Mouse (Mus musculus): ENCODE measurements around the gene Hus1. TPM values are rescaled to one million over a fixed set of nuclear protein-coding genes. Genes with fewer than 3 reads are reported as not detected.
A peak's percentile ranks its signal among the peaks of the same experiment; 100 is the strongest.

The Hus1 gene
- polyA plus RNA-seq, 1 experiment from 2014 or later = 6.4 TPM

GRCm38 (mm10) chr11:8949765-8950430 lies 61.1 kb downstream of the Hus1 start:
- Histone ChIP-seq H3K9me3 (ENCODE audit: low read length) (no peaks in the 10 kb centered on the region), H3K27ac (ENCODE audit: low read length) (no peak overlapping the region), H3K4me1 (ENCODE audit: insufficient read depth, low read depth, low read length) (no peaks in the 10 kb centered on the region), H3K4me2 (replicated peaks; ENCODE audit: low read depth, low read length) (no peak overlapping the region), H3K9ac (replicated peaks; ENCODE audit: low read depth) (no peak overlapping the region), H3K36me3 (ENCODE audit: insufficient read depth, low read length) (no peaks in the 10 kb centered on the region), H3K4me3 (ENCODE audit: low read depth, low read length) (no peak overlapping the region), H3K27me3 (replicated peaks; ENCODE audit: insufficient read depth, low read length) (no peaks in the 10 kb centered on the region)
- TF ChIP-seq EP300 (IDR thresholded peaks at IDR 0.05) = no peak
- no peak for TF ChIP-seq CTCF (IDR thresholded peaks at IDR 0.05)
- 43% methylated on average over 6 of the region's 6 CpGs for WGBS
- ATAC-seq (peak; percentile 47), DNase-seq (ENCODE audit: low spot score) (peak; percentile 81)

- DNase-seq (ENCODE audit: low spot score) (peak; percentile 30), ATAC-seq (peak; percentile 32; the same call in 1 of the 2 replicates)
- H3K4me1 ChIP-seq (ENCODE audit: insufficient read depth, low read depth, low read length) = no peaks in the 10 kb centered on the region
- H3K4me2 ChIP-seq (replicated peaks; ENCODE audit: low read depth, low read length) = no peak overlapping the region
- H3K9me3 ChIP-seq (ENCODE audit: low read length) = no peaks in the 10 kb centered on the region
- no peak overlapping the region for H3K27ac ChIP-seq (ENCODE audit: low read length)
- no peaks in the 10 kb centered on the region for H3K27me3 ChIP-seq (replicated peaks; ENCODE audit: insufficient read depth, low read length)
- no peak overlapping the region for H3K4me3 ChIP-seq (ENCODE audit: low read depth, low read length)
- no peak overlapping the region for H3K9ac ChIP-seq (replicated peaks; ENCODE audit: low read depth)
- 32% methylated on average over 3 of the region's 3 CpGs for WGBS
- H3K36me3 ChIP-seq (ENCODE audit: insufficient read depth, low read length) = no peaks in the 10 kb centered on the region
- TF ChIP-seq CTCF (IDR thresholded peaks at IDR 0.05) = no peak; the same call in 1 of the 2 replicates
Observed at GRCm38 (mm10) chr11:8948871-8949270, 62.1 kb downstream of the Hus1 start.

- Histone ChIP-seq H3K4me1 (ENCODE audit: insufficient read depth, low read depth, low read length) (no peaks in the 10 kb centered on the region), H3K9me3 (ENCODE audit: low read length) (no peaks in the 10 kb centered on the region), H3K27ac (ENCODE audit: low read length) (no peak overlapping the region), H3K36me3 (ENCODE audit: insufficient read depth, low read length) (no peaks in the 10 kb centered on the region), H3K27me3 (replicated peaks; ENCODE audit: insufficient read depth, low read length) (no peaks in the 10 kb centered on the region), H3K4me2 (replicated peaks; ENCODE audit: low read depth, low read length) (no peak overlapping the region), H3K9ac (replicated peaks; ENCODE audit: low read depth) (no peak overlapping the region), H3K4me3 (ENCODE audit: low read depth, low read length) (no peak overlapping the region)
- ATAC-seq = no peak
- no peak for TF ChIP-seq EP300 (IDR thresholded peaks at IDR 0.05)
- TF ChIP-seq CTCF (IDR thresholded peaks at IDR 0.05) = no peak
- WGBS = 72% methylated on average over 4 of the region's 4 CpGs
- DNase-seq (ENCODE audit: low spot score) = no peak
Observed at GRCm38 (mm10) chr11:8944114-8944513, 66.9 kb downstream of the Hus1 start.

Other genes with a start within 250 kb of the Hus1 start
- gene Pkd1l1, start 37.9 kb downstream of the Hus1 start, polyA plus RNA-seq (2015; fragmentation: Nextera tagmentation; extraction: Ambion mirVana) = 0.02 and 0.07 TPM in 2 replicates
- gene Gm11992, start 37.4 kb upstream of the Hus1 start, polyA plus RNA-seq (2015; fragmentation: Nextera tagmentation; extraction: Ambion mirVana) = 2.9 and 4.0 TPM in 2 replicates
- gene Sun3, start 37.8 kb upstream of the Hus1 start, polyA plus RNA-seq (2015; fragmentation: Nextera tagmentation; extraction: Ambion mirVana) = 0.10 TPM in 1 of 2 replicates, not detected in the other
- gene Upp1, start 106.9 kb upstream of the Hus1 start, polyA plus RNA-seq (2015; fragmentation: Nextera tagmentation; extraction: Ambion mirVana) = 22.8 and 28.9 TPM in 2 replicates
- gene Abca13, start 180.8 kb upstream of the Hus1 start, polyA plus RNA-seq (2015; fragmentation: Nextera tagmentation; extraction: Ambion mirVana) = 0.02 TPM in 2 replicates